Mouse (Mus musculus) cortical plate, adult 2 months (tissue): ENCODE data around the gene Stt3b. TPM values are rescaled to one million over a fixed set of nuclear protein-coding genes. Genes with fewer than 3 reads are reported as not detected.

Experiments
- H3K27ac ChIP-seq: fragments of 200-500 bp; 2 replicates; pipeline ENCODE4 v1.5.1; 2012; ENCODE audit warnings: low read length, control low read depth, inconsistent platforms; ENCODE audit not compliant: insufficient read depth
- H3K4me1 ChIP-seq: fragments of 200-500 bp; 2 replicates; pipeline ENCODE4 v1.6.1; 2011; ENCODE audit warnings: low read length; ENCODE audit not compliant: control insufficient read depth, insufficient read depth
- H3K4me3 ChIP-seq: fragments of 200-500 bp; 2 replicates; pipeline ENCODE4 v1.5.1; 2011; ENCODE audit warnings: mild to moderate bottlenecking, low read length, control low read depth; ENCODE audit not compliant: insufficient read depth
- CTCF ChIP-seq: fragments of 200-500 bp; IDR thresholded peaks from 2 replicates; pipeline ENCODE4 v1.5.1; 2011; ENCODE audit warnings: mild to moderate bottlenecking, control low read depth, low read length; ENCODE audit not compliant: insufficient read depth; ENCODE audit errors: extremely low read depth
- POLR2A ChIP-seq: fragments of 200-500 bp; IDR thresholded peaks from 2 replicates; pipeline ENCODE4 v1.6.1; 2011; ENCODE audit warnings: mild to moderate bottlenecking, low read length, control low read depth; ENCODE audit not compliant: insufficient read depth; ENCODE audit errors: extremely low read depth
- polyA plus RNA-seq: library from polyadenylated mRNA; depleted of rRNA; stranded (reverse); fragments of >200 nt; gene quantifications from 2 replicates; pipeline ENCODE4 v1.2.3, GENCODE M21; 2012

Gene Stt3b
- polyA plus RNA-seq, 1 experiment = 48.3 TPM

- no peak for TF ChIP-seq POLR2A
- no peak for TF ChIP-seq CTCF
- Histone ChIP-seq H3K27ac (no peak overlapping the region), H3K4me1 (no peaks in the 10 kb centered on the region), H3K4me3 (no peak overlapping the region)
Measured at GRCm38 (mm10) chr9:115221265-115221664, 89.0 kb downstream of the Stt3b start.

- Histone ChIP-seq H3K27ac (no peak overlapping the region), H3K4me1 (no peaks in the 10 kb centered on the region), H3K4me3 (no peak overlapping the region)
- TF ChIP-seq POLR2A (no peak), CTCF (no peak)
Measured at GRCm38 (mm10) chr9:115220466-115220865, 89.8 kb downstream of the Stt3b start.

- H3K27ac ChIP-seq = no peak overlapping the region
- TF ChIP-seq CTCF (no peak), POLR2A (no peak)
- H3K4me3 ChIP-seq = no peak overlapping the region
- H3K4me1 ChIP-seq = no peaks in the 10 kb centered on the region
Measured at GRCm38 (mm10) chr9:115217984-115218383, 92.2 kb downstream of the Stt3b start.

GRCm38 (mm10) chr9:115215830-115216701 is 94.2 kb downstream of the Stt3b start:
- H3K4me1 ChIP-seq = no peaks in the 10 kb centered on the region
- TF ChIP-seq POLR2A (no peak), CTCF (no peak)
- no peak overlapping the region for H3K27ac ChIP-seq
- H3K4me3 ChIP-seq = no peak overlapping the region

- no peak for TF ChIP-seq POLR2A
- TF ChIP-seq CTCF = no peak
- no peak overlapping the region; the same call in 1 of the 2 replicates for H3K27ac ChIP-seq
- H3K4me1 ChIP-seq = no peaks in the 10 kb centered on the region
- H3K4me3 ChIP-seq = no peak overlapping the region
Measured at GRCm38 (mm10) chr9:115214572-115215571, 95.3 kb downstream of the Stt3b start.

- H3K4me3 ChIP-seq = no peak overlapping the region
- no peak overlapping the region for H3K27ac ChIP-seq
- no peaks in the 10 kb centered on the region for H3K4me1 ChIP-seq
- no peak for TF ChIP-seq POLR2A
- no peak for TF ChIP-seq CTCF
Measured at GRCm38 (mm10) chr9:115213755-115214264, 96.4 kb downstream of the Stt3b start.

- Histone ChIP-seq H3K4me1 (no peaks in the 10 kb centered on the region), H3K27ac (no peak overlapping the region), H3K4me3 (no peak overlapping the region)
- TF ChIP-seq POLR2A (no peak), CTCF (no peak)
Measured at GRCm38 (mm10) chr9:115210535-115210934, 99.7 kb downstream of the Stt3b start.

GRCm38 (mm10) chr9:115209737-115210136 is 100.5 kb downstream of the Stt3b start:
- Histone ChIP-seq H3K4me1 (no peaks in the 10 kb centered on the region), H3K4me3 (no peak overlapping the region), H3K27ac (no peak overlapping the region)
- TF ChIP-seq POLR2A (no peak), CTCF (no peak)

GRCm38 (mm10) chr9:115206219-115206618 is 104.0 kb downstream of the Stt3b start:
- peaks cover 2% of the 10 kb centered on the region; the same call in 1 of the 2 replicates for H3K4me1 ChIP-seq
- no peak overlapping the region for H3K4me3 ChIP-seq
- H3K27ac ChIP-seq = no peak overlapping the region
- TF ChIP-seq CTCF (no peak), POLR2A (no peak)
